Comparison of ENCODE assay signal across 20 mouse cellular contexts in the genomic region with DNA sequence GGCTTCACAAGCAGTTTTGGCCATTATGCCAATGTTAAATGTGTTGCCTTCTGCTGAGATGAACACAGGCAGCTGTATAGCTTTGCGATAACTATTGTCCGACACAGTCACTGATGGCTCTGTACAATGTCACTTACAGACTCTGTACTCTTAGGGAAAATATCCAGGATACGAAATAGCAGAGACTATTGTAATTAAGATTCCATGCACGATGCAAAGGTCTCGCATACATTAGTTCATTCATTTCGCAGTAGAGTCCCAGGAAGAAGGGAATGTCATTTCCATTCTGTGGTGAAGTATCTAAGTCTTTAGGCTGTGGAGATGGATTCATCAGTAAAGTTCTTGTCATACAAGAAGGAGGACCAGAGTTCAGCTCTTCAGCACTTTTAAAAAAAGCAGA. TPM values are rescaled to one million over a fixed set of nuclear protein-coding genes. Genes with fewer than 3 reads are reported as not detected.
DNase-seq lines count a peak whose midpoint lies in the region; ATAC-seq and TF ChIP-seq lines count a peak whose summit lies in the region.
"Had no signal": no experiment of that assay in that cellular context is flagged by ENCODE, and none has a peak within 500 bp of the region (broad histone marks: within the 10 kb centered on the region; RNA-seq: fewer than 3 reads in every experiment).

No protein-coding gene starts in this region.

- no peak for DNase-seq in heart, adult 2 months
- no peak for DNase-seq in hindbrain, postnatal 0 days (ENCODE audit: low spot score)
- DNase-seq in gastrocnemius, postnatal 14 days = no peak
- DNase-seq: gastrocnemius, postnatal 36 days; kidney, adult 11 months; kidney, adult 8-10 months had no signal

- H3K79me2 ChIP-seq in heart, adult 2 months (replicated peaks; ENCODE audit: control insufficient read depth, insufficient read depth, low read length) = no peaks in the 10 kb centered on the region

- intact Hi-C loops in heart, adult 2 months (cut with DNase I) = no loop called here
- intact Hi-C loops in gastrocnemius, postnatal 14 days (cut with DNase I; ENCODE audit: low total_unique reads) = no loop called here

- no peak overlapping the region for H3K4me2 ChIP-seq in heart, embryonic 13.5 days
- no peak overlapping the region for H3K4me2 ChIP-seq in hindbrain, embryonic 16.5 days (ENCODE audit: low read length)
- no peak overlapping the region for H3K4me2 ChIP-seq in hindbrain, postnatal 0 days (ENCODE audit: low read depth, low read length)
- H3K4me2 ChIP-seq: embryonic facial prominence, embryonic 12.5 days; embryonic facial prominence, embryonic 15.5 days; forebrain, embryonic 15.5 days; heart, embryonic 12.5 days; hindbrain, embryonic 12.5 days; intestine, embryonic 15.5 days had no signal

- no peak for TF ChIP-seq EP300 in heart, adult 2 months (IDR thresholded peaks at IDR 0.05; ENCODE audit: insufficient read depth, low read depth, low read length)

- no peak overlapping the region for H3K4me3 ChIP-seq in heart, embryonic 13.5 days
- H3K4me3 ChIP-seq in heart, adult 2 months = no peak overlapping the region
- H3K4me3 ChIP-seq in hindbrain, embryonic 16.5 days (ENCODE audit: low read length) = no peak overlapping the region
- no peak overlapping the region for H3K4me3 ChIP-seq in hindbrain, postnatal 0 days (ENCODE audit: low read length)
- no peak overlapping the region for H3K4me3 ChIP-seq in brown adipose tissue, adult 24 weeks (ENCODE audit: insufficient read depth, low read depth, low read length)
- H3K4me3 ChIP-seq: embryonic facial prominence, embryonic 12.5 days; embryonic facial prominence, embryonic 15.5 days; forebrain, embryonic 15.5 days; heart, embryonic 12.5 days; hindbrain, embryonic 12.5 days; intestine, embryonic 15.5 days had no signal

- no peak for TF ChIP-seq POLR2A in heart, adult 2 months (IDR thresholded peaks at IDR 0.05; ENCODE audit: insufficient read depth, low read depth, low read length)

- peaks cover 53% of the 10 kb centered on the region for H3K4me1 ChIP-seq in heart, embryonic 13.5 days
- H3K4me1 ChIP-seq in heart, adult 2 months (ENCODE audit: control insufficient read depth, insufficient read depth, low read length) = peaks cover 11% of the 10 kb centered on the region
- H3K4me1 ChIP-seq in hindbrain, embryonic 16.5 days (ENCODE audit: control insufficient read depth, insufficient read depth, low read depth, low read length) = peaks cover 13% of the 10 kb centered on the region
- H3K4me1 ChIP-seq in hindbrain, postnatal 0 days (ENCODE audit: insufficient read depth, low read length) = peaks cover 15% of the 10 kb centered on the region; the same call in 1 of the 2 replicates
- H3K4me1 ChIP-seq in brown adipose tissue, adult 24 weeks (ENCODE audit: control insufficient read depth, insufficient read depth, insufficient read length, low read length) = peaks cover 29% of the 10 kb centered on the region

- H3K27me3 ChIP-seq in heart, embryonic 13.5 days (replicated peaks) = no peaks in the 10 kb centered on the region
- no peaks in the 10 kb centered on the region for H3K27me3 ChIP-seq in heart, adult 2 months (ENCODE audit: control insufficient read depth, insufficient read depth, low read length)
- H3K27me3 ChIP-seq in hindbrain, embryonic 16.5 days (replicated peaks; ENCODE audit: control insufficient read depth, insufficient read depth, low read length) = no peaks in the 10 kb centered on the region
- H3K27me3 ChIP-seq in hindbrain, postnatal 0 days (ENCODE audit: insufficient read depth, low read length) = no peaks in the 10 kb centered on the region
- H3K27me3 ChIP-seq: embryonic facial prominence, embryonic 12.5 days; embryonic facial prominence, embryonic 15.5 days; forebrain, embryonic 15.5 days; heart, embryonic 12.5 days; hindbrain, embryonic 12.5 days; intestine, embryonic 15.5 days had no signal

- no peaks in the 10 kb centered on the region for H3K36me3 ChIP-seq in heart, embryonic 13.5 days
- no peaks in the 10 kb centered on the region for H3K36me3 ChIP-seq in heart, adult 2 months (ENCODE audit: control insufficient read depth, insufficient read depth, low read length)
- no peaks in the 10 kb centered on the region for H3K36me3 ChIP-seq in hindbrain, embryonic 16.5 days (ENCODE audit: control insufficient read depth, insufficient read depth, low read length)
- no peaks in the 10 kb centered on the region for H3K36me3 ChIP-seq in hindbrain, postnatal 0 days (ENCODE audit: insufficient read depth, low read length)
- H3K36me3 ChIP-seq: embryonic facial prominence, embryonic 12.5 days; embryonic facial prominence, embryonic 15.5 days; forebrain, embryonic 15.5 days; heart, embryonic 12.5 days; hindbrain, embryonic 12.5 days; intestine, embryonic 15.5 days had no signal

- H3K9me3 ChIP-seq in heart, embryonic 13.5 days = no peaks in the 10 kb centered on the region
- H3K9me3 ChIP-seq in hindbrain, embryonic 16.5 days (ENCODE audit: control insufficient read depth, low read length) = no peaks in the 10 kb centered on the region
- H3K9me3 ChIP-seq in hindbrain, postnatal 0 days (ENCODE audit: low read length) = no peaks in the 10 kb centered on the region
- H3K9me3 ChIP-seq: embryonic facial prominence, embryonic 12.5 days; embryonic facial prominence, embryonic 15.5 days; forebrain, embryonic 15.5 days; heart, embryonic 12.5 days; hindbrain, embryonic 12.5 days; intestine, embryonic 15.5 days had no signal

- H3K9ac ChIP-seq in heart, embryonic 13.5 days = no peak overlapping the region
- H3K9ac ChIP-seq in heart, adult 2 months (ENCODE audit: low read depth, low read length) = no peak overlapping the region
- H3K9ac ChIP-seq in hindbrain, embryonic 16.5 days (ENCODE audit: low read depth, low read length) = no peak overlapping the region
- no peak overlapping the region for H3K9ac ChIP-seq in hindbrain, postnatal 0 days (replicated peaks; ENCODE audit: low read length)
- H3K9ac ChIP-seq: embryonic facial prominence, embryonic 12.5 days; embryonic facial prominence, embryonic 15.5 days; forebrain, embryonic 15.5 days; heart, embryonic 12.5 days; hindbrain, embryonic 12.5 days; intestine, embryonic 15.5 days had no signal

- H3K27ac ChIP-seq in heart, embryonic 13.5 days (replicated peaks) = 0 out of 2 replicates have a peak overlapping the region, but pooled peaks have one; percentile 49
- H3K27ac ChIP-seq in heart, adult 2 months = no peak overlapping the region
- H3K27ac ChIP-seq in hindbrain, embryonic 16.5 days (ENCODE audit: low read depth, low read length) = no peak overlapping the region
- H3K27ac ChIP-seq in hindbrain, postnatal 0 days = no peak overlapping the region
- H3K27ac ChIP-seq in brown adipose tissue, adult 24 weeks (replicated peaks; ENCODE audit: low read depth, low read length) = peak overlapping the region; percentile 80
- H3K27ac ChIP-seq: embryonic facial prominence, embryonic 12.5 days; embryonic facial prominence, embryonic 15.5 days; forebrain, embryonic 15.5 days; hindbrain, embryonic 12.5 days; intestine, embryonic 15.5 days had no signal

- ATAC-seq in heart, embryonic 13.5 days (ENCODE audit: extremely low read depth, insufficient number of reproducible peaks, low FRiP score, low TSS enrichment) = no peak
- 0 out of 2 replicates have a peak, but pooled peaks have one; percentile 40 for ATAC-seq in hindbrain, embryonic 16.5 days
- ATAC-seq in hindbrain, postnatal 0 days = no peak
- ATAC-seq: CD4-positive, CD25-positive, alpha-beta regulatory T cell, adult 4 months; forebrain, embryonic 15.5 days; intestine, embryonic 15.5 days had no signal

- 77% methylated on average over 6 of the region's 6 CpGs for WGBS in heart, embryonic 13.5 days
- 85% methylated on average over 6 of the region's 6 CpGs for WGBS in heart, adult 2 months
- WGBS in hindbrain, embryonic 16.5 days = 35% methylated on average over 6 of the region's 6 CpGs
- 45% methylated on average over 6 of the region's 6 CpGs for WGBS in hindbrain, postnatal 0 days

- TF ChIP-seq CTCF in heart, adult 2 months (IDR thresholded peaks at IDR 0.05) = no peak
- no peak for TF ChIP-seq CTCF in hindbrain, postnatal 0 days (IDR thresholded peaks at IDR 0.05; ENCODE audit: low read depth)

RNA-seq across cellular contexts. Expression of gene Adrb1, which starts 20.0 kb away (rescaled TPM):
- 2.9 and 3.0 TPM in 2 replicates for polyA plus RNA-seq in heart, embryonic 13.5 days (2015; fragmentation: Nextera tagmentation; extraction: Ambion mirVana)
- 10 to 100 TPM; 18.0 to 28.4 TPM for total RNA-seq in heart, adult 2 months (2021)
- 18.3 and 20.5 TPM in 2 replicates for polyA plus RNA-seq in heart, adult 2 months (2012; rRNA removed)
- polyA plus RNA-seq in hindbrain, embryonic 16.5 days (2015; fragmentation: Nextera tagmentation; extraction: Ambion mirVana) = 0.56 and 0.71 TPM in 2 replicates
- 3.2 and 7.0 TPM in 2 replicates for total RNA-seq in hindbrain, postnatal 0 days (2014; rRNA removed)
- polyA plus RNA-seq in hindbrain, postnatal 0 days (2015; fragmentation: Nextera tagmentation; extraction: Ambion mirVana) = 1.7 and 2.1 TPM in 2 replicates
- 21.8 and 23.9 TPM in 2 replicates for polyA plus RNA-seq in brown adipose tissue, adult 24 weeks (2012; ENCODE audit: insufficient read depth, insufficient read length, missing spikeins)
- total RNA-seq in gastrocnemius, postnatal 14 days (2021) = under 1 TPM; 0.27 to 0.53 TPM
- total RNA-seq: common myeloid progenitor, adult 5-6 weeks; granulocyte monocyte progenitor cell, adult 5-6 weeks; hematopoietic stem cell, adult 5-6 weeks; MEL had no signal
- polyA plus RNA-seq: CD4-positive, CD25-positive, alpha-beta regulatory T cell, adult 4 months had no signal

Comparison
In these comparisons a context has a peak if more than half of its experiments do, and no peak if none do; other contexts are left out.
1. H3K27ac ChIP-seq: peak in heart, embryonic 13.5 days (single experiment) and brown adipose tissue, adult 24 weeks (single experiment); none in heart, adult 2 months (single experiment), hindbrain, embryonic 16.5 days (single experiment) and hindbrain, postnatal 0 days (single experiment).